Mouse (Mus musculus) adipocyte (in vitro differentiated cells): ENCODE results near the gene Nosip.

Experiments used
- DNase-seq: peaks from one replicate; pipeline ENCODE4 v3.0.0-alpha.2; 2016; ENCODE audit warnings: low spot score

Gene Nosip

GRCm38 (mm10) chr7:45058607-45059571 lies 3.3 kb upstream of the Nosip start:
- no peak for DNase-seq

GRCm38 (mm10) chr7:45060632-45061122 lies 1.6 kb upstream of the Nosip start:
- no peak for DNase-seq

DNA sequence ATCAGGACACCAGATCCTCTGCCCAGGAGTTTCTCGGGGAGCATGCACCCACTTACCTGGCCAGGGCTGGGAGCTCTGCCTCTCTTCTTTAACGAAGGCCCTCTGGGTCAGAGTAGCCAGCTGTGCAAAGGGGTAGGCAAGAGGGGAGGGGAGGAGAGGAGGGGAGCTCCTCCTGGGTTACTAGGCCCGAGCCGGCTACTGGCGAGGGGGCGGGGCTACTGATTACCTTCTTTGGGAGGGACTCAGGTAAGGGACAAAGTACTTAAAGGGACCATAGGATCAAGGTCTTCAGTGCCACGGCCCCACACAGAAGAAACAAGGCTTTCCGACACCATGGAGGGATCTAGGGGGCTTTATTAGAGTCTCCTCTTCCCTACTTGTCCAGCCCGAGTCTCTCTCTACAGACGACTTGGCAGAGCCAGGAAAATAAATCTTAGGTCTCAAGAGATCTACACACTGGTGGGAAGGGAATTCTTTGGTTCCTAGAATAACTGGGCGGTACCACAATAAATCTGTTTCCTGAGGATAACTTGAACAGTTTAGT lies 625 bp upstream of the Nosip start:
- DNase-seq, result no peak

GRCm38 (mm10) chr7:45067190-45067999 lies 5.2 kb downstream of the Nosip start:
- DNase-seq, result no peak

GRCm38 (mm10) chr7:45068000-45068318 lies 5.7 kb downstream of the Nosip start:
- DNase-seq, result peak; percentile 29

DNA sequence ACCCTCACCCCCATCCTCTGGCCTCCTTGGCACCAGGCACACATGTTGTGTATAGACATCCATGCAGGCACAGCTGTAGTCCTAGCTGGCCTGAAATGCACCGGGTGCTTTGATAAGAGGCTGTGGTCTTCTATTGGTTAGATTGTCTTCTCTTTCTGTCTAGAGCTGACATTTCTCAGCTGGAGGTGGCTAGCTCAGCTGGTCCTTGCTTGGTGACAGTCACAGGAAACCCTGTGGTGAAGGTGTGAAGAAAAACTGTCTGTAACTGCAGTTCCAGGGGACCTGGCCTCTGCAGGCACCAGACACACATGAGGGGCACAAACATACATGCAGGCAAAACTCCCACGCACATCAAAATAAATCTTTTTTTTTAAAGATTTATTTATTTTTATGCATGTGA lies 7.4 kb downstream of the Nosip start:
- no peak for DNase-seq

GRCm38 (mm10) chr7:45072230-45072629 lies 10.0 kb downstream of the Nosip start:
- no peak for DNase-seq

- DNase-seq, result no peak
Observed at GRCm38 (mm10) chr7:45073171-45073707, 11.0 kb downstream of the Nosip start.

- no peak for DNase-seq
Observed at GRCm38 (mm10) chr7:45073949-45074348, 11.7 kb downstream of the Nosip start.

GRCm38 (mm10) chr7:45075405-45075804 lies 13.2 kb downstream of the Nosip start:
- DNase-seq, result no peak

- DNase-seq, result no peak
Observed at GRCm38 (mm10) chr7:45076501-45076900, 14.3 kb downstream of the Nosip start.

DNA sequence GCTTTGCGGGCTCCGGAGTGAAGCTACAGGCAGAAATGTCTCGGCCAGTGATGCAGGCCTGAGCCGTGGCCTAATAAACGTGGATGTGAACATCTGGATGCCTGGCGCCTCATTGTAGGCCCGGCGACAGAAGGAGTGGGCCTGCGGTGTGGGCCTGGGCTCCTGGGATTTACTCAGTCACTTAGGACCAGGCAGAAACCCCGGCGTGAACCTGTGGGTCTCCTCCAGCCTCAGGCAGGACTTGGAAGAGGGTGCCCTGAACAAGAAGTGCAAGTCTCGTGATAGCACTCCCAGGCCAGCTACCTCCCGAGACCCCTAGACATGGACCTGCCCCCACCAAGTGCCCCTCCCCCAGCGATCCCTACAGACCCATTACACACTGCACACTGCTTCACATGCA lies 15.1 kb downstream of the Nosip start:
- DNase-seq, result no peak

DNA sequence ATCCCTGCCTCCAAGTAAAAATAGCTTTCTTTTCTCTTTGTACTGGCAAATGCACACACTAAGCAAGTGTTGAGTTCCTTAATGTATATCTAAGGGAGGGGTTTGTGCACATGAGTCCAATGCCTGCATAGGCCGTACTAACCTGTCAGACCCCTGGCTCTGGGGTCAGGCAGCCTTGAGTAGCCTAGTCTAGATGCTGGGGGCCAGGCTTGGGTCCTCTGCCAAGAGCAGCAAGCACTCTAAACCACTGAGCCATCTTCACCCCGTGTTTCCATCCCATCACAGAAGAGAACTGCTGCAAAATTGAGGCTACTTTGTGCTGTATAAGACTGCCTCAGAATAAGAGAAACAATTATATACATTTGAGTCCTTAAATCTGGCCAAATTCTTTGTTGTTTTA lies 15.6 kb downstream of the Nosip start:
- DNase-seq, result no peak

DNA sequence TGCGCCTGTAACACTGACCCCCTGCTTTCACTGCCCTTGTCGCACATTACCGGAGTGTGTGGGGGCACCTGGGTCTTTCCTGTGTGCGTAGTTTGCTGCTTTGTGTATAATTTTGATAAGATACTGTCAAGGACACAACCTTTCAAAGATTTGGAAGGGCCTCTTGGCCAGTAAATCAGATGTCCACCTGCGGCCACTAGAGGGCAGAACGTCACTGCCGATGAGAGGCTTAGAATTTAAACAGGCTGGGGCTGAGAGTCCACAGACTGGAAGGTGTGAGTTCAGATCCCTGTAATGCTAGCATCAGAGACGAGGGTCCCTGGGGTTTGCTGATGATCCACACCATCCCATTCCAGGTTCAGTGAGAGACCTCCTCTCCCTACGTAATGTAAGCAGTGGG lies 16.3 kb downstream of the Nosip start:
- peak; percentile 74 for DNase-seq

- DNase-seq, result peak; percentile 78
Observed at GRCm38 (mm10) chr7:45079856-45080255, 17.6 kb downstream of the Nosip start.

GRCm38 (mm10) chr7:45081016-45081415 lies 18.8 kb downstream of the Nosip start:
- DNase-seq, result no peak

DNA sequence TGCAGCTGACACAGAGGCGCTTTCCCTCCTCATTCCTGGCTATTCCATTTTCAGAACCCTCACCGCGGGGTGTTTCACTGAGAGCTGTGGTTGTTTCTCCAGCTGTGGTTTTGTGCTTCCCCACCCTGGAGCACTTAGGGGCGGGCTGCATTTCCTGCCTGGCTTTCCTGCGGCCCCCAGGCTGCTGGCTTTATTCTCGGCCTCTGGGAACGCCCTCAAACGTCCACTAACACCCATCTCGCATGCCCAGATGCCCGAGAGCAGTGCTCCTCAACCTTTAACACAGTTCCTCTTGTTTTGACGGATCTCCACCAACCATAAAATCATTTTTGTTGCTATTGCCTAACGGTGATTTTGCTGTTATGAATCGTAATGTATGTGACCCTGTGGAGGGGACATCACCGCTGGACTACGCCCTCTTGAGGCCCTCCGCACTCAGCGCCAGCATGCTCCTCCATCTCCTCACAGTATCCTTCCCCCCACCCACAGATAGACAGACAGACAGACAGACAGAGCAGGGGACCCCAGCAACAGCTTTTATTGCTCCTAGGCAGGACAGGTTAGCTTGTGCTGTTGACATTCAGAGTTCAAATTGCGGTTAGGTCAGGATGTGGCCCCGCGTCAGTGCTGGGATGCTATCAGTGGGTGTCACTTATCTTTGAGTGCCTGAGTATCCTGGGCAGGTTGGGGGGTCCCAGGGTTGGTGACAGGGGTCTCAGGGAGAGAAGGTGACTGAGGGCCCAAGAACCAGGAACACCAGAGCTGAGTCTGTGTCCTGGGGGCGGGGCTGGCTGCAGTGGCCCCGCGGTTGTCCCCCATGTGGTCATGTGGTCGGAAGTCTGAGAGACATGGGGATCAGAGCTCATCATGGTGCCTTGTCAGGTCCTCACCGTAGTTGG lies 20.4 kb downstream of the Nosip start:
- no peak for DNase-seq

GRCm38 (mm10) chr7:45083300-45083890 lies 21.2 kb downstream of the Nosip start:
- DNase-seq, result no peak

- DNase-seq, result no peak
Observed at GRCm38 (mm10) chr7:45086084-45086483, 23.9 kb downstream of the Nosip start.

GRCm38 (mm10) chr7:45088597-45088996 lies 26.4 kb downstream of the Nosip start:
- no peak for DNase-seq
